ENCODE assay signal across 22 mouse cellular contexts in genomic region chr17:34096497-34097010, GRCm38 (mm10). TPM values are rescaled to one million over a fixed set of nuclear protein-coding genes. Genes with fewer than 3 reads are reported as not detected.
DNase-seq lines count a peak whose midpoint lies in the region; ATAC-seq lines count a peak whose summit lies in the region.
"Had no signal": no experiment of that assay in that cellular context is flagged by ENCODE, and none has a peak within 500 bp of the region (broad histone marks: within the 10 kb centered on the region; RNA-seq: fewer than 3 reads in every experiment).

No protein-coding gene starts in this region.

- DNase-seq in adrenal gland, adult 2 months, result peak; percentile 71
- no peak for DNase-seq in adrenal gland, postnatal 25 days
- peak; percentile 69 for DNase-seq in 416B (ENCODE audit: low read depth)
- DNase-seq in naive thymus-derived CD4-positive, alpha-beta T cell, adult 2 months (ENCODE audit: low read depth), result peak; percentile 29
- no peak for DNase-seq in T-cell, adult 2 months (ENCODE audit: low spot score)
- DNase-seq in ovary, postnatal 14 days (ENCODE audit: low spot score), result no peak
- DNase-seq: cerebellum, adult 11-12 months; cerebellum, adult 9-10 months; cerebellum, postnatal 25 days; gastrocnemius, adult 2 months; gastrocnemius, postnatal 25 days; heart, adult 11 months; heart, postnatal 36 days had no signal

- ATAC-seq in activated CD4-positive, CD25-positive, alpha-beta regulatory T cell, adult 4 months, result peak; percentile 25
- ATAC-seq: forebrain, embryonic 14.5 days; inflammation-experienced regulatory T-cells, adult 6 months; intestine, postnatal 0 days had no signal

RNA-seq across cellular contexts. Expression of gene H2-Oa, which starts 4.4 kb away (rescaled TPM):
- under 1 TPM in 1 of 2 experiments, not detected in 1; 0.62 TPM for total RNA-seq in adrenal gland, adult 2 months (2021)
- polyA plus RNA-seq in adrenal gland, adult 2 months (2012; rRNA removed), result 1.9 TPM in 2 replicates
- total RNA-seq in adrenal gland, postnatal 25 days (2021), result 0.27 TPM in 1 of 2 replicates, not detected in the other
- 10 to 100 TPM; 42.9 to 45.4 TPM for polyA plus RNA-seq in activated CD4-positive, CD25-positive, alpha-beta regulatory T cell, adult 4 months (2017; shearing (Covaris generic))
- total RNA-seq: gastrocnemius, adult 2 months; gastrocnemius, postnatal 25 days; heart, postnatal 36 days had no signal
- polyA plus RNA-seq: G1E; heart, postnatal 0 days had no signal

RNA-seq across cellular contexts. Expression of gene H2-DMa, which starts 22.8 kb away (rescaled TPM):
- 10 to 100 TPM; 14.4 to 18.9 TPM for total RNA-seq in adrenal gland, adult 2 months (2021)
- polyA plus RNA-seq in adrenal gland, adult 2 months (2012; rRNA removed), result 24.2 and 27.4 TPM in 2 replicates
- total RNA-seq in adrenal gland, postnatal 25 days (2021), result 9.0 and 11.5 TPM in 2 replicates
- 100 to 1,000 TPM; 152 to 211 TPM for polyA plus RNA-seq in activated CD4-positive, CD25-positive, alpha-beta regulatory T cell, adult 4 months (2017; shearing (Covaris generic))

RNA-seq across cellular contexts. Expression of gene Brd2, which starts 25.9 kb away (rescaled TPM):
- total RNA-seq in adrenal gland, adult 2 months (2021), result 100 to 1,000 TPM; 173 to 286 TPM
- polyA plus RNA-seq in adrenal gland, adult 2 months (2012; rRNA removed), result 103 and 104 TPM in 2 replicates
- total RNA-seq in adrenal gland, postnatal 25 days (2021), result 209 and 233 TPM in 2 replicates
- polyA plus RNA-seq in activated CD4-positive, CD25-positive, alpha-beta regulatory T cell, adult 4 months (2017; shearing (Covaris generic)), result 100 to 1,000 TPM in 1 of 2 experiments, 10 to 100 TPM in 1; 99.8 to 116 TPM

RNA-seq across cellular contexts. Expression of gene H2-DMb2, which starts 46.6 kb away (rescaled TPM):
- total RNA-seq in adrenal gland, adult 2 months (2021), result 1 to 10 TPM; 2.0 to 3.4 TPM
- polyA plus RNA-seq in adrenal gland, adult 2 months (2012; rRNA removed), result 1.3 and 2.3 TPM in 2 replicates
- 1.7 TPM in 1 of 2 replicates, not detected in the other for total RNA-seq in adrenal gland, postnatal 25 days (2021)
- polyA plus RNA-seq in activated CD4-positive, CD25-positive, alpha-beta regulatory T cell, adult 4 months (2017; shearing (Covaris generic)), result 10 to 100 TPM in 1 of 2 experiments, 1 to 10 TPM in 1; 4.8 to 19.7 TPM
- total RNA-seq: G1E had no signal
- polyA plus RNA-seq: embryonic facial prominence, embryonic 11.5 days; erythroblast, embryonic 14.5 days; G1E; hindbrain, embryonic 11.5 days had no signal

RNA-seq across cellular contexts. Expression of gene H2-DMb1, which starts 56.3 kb away (rescaled TPM):
- 10 to 100 TPM in 1 of 2 experiments, 1 to 10 TPM in 1; 6.4 to 12.3 TPM for total RNA-seq in adrenal gland, adult 2 months (2021)
- 32.6 and 33.3 TPM in 2 replicates for polyA plus RNA-seq in adrenal gland, adult 2 months (2012; rRNA removed)
- total RNA-seq in adrenal gland, postnatal 25 days (2021), result 2.4 and 3.0 TPM in 2 replicates
- polyA plus RNA-seq in activated CD4-positive, CD25-positive, alpha-beta regulatory T cell, adult 4 months (2017; shearing (Covaris generic)), result 1 to 10 TPM; 1.9 to 3.7 TPM
- polyA plus RNA-seq: erythroblast, embryonic 14.5 days had no signal

Comparison
In these comparisons a context has a peak if more than half of its experiments do, and no peak if none do; other contexts are left out.
1. DNase-seq: peak in adrenal gland, adult 2 months (single experiment), 416B (single experiment) and naive thymus-derived CD4-positive, alpha-beta T cell, adult 2 months (single experiment); none in adrenal gland, postnatal 25 days (single experiment), T-cell, adult 2 months (single experiment) and ovary, postnatal 14 days (single experiment).